Mouse (Mus musculus): ENCODE measurements around the gene H2-Ab1. TPM values are rescaled to one million over a fixed set of nuclear protein-coding genes. Genes with fewer than 3 reads are reported as not detected.

H2-Ab1 gene
- polyA plus RNA-seq, 1 experiment from 2014 or later: 11.1 TPM

Other genes starting within 250 kb of the H2-Ab1 start
- 13.8 and 15.3 TPM in 2 replicates for gene Ring1, start 233.0 kb upstream of the H2-Ab1 start, polyA plus RNA-seq (2016; fragmentation: Nextera tagmentation; extraction: Ambion mirVana)
- 120 and 128 TPM in 2 replicates for gene H2-Ke6, start 229.6 kb upstream of the H2-Ab1 start, polyA plus RNA-seq (2016; fragmentation: Nextera tagmentation; extraction: Ambion mirVana)
- gene Slc39a7, start 226.0 kb upstream of the H2-Ab1 start, polyA plus RNA-seq (2016; fragmentation: Nextera tagmentation; extraction: Ambion mirVana): 221 and 227 TPM in 2 replicates
- gene Rxrb, start 225.9 kb upstream of the H2-Ab1 start, polyA plus RNA-seq (2016; fragmentation: Nextera tagmentation; extraction: Ambion mirVana): 54.0 and 56.9 TPM in 2 replicates
- gene Col11a2, start 218.3 kb upstream of the H2-Ab1 start, polyA plus RNA-seq (2016; fragmentation: Nextera tagmentation; extraction: Ambion mirVana): 0.92 and 1.1 TPM in 2 replicates
- gene H2-Oa, start 165.3 kb upstream of the H2-Ab1 start, polyA plus RNA-seq (2016; fragmentation: Nextera tagmentation; extraction: Ambion mirVana): 0.37 and 0.50 TPM in 2 replicates
- gene H2-DMa, start 138.1 kb upstream of the H2-Ab1 start, polyA plus RNA-seq (2016; fragmentation: Nextera tagmentation; extraction: Ambion mirVana): 6.4 and 9.5 TPM in 2 replicates
- 126 and 137 TPM in 2 replicates for gene Brd2, start 135.1 kb upstream of the H2-Ab1 start, polyA plus RNA-seq (2016; fragmentation: Nextera tagmentation; extraction: Ambion mirVana)
- 0.12 TPM in 1 of 2 replicates, not detected in the other for gene H2-DMb2, start 114.4 kb upstream of the H2-Ab1 start, polyA plus RNA-seq (2016; fragmentation: Nextera tagmentation; extraction: Ambion mirVana)
- gene H2-DMb1, start 104.6 kb upstream of the H2-Ab1 start, polyA plus RNA-seq (2016; fragmentation: Nextera tagmentation; extraction: Ambion mirVana): 0.39 TPM in 1 of 2 replicates, not detected in the other
- 0.93 and 1.3 TPM in 2 replicates for gene Tap1, start 70.1 kb upstream of the H2-Ab1 start, polyA plus RNA-seq (2016; fragmentation: Nextera tagmentation; extraction: Ambion mirVana)
- 0.49 and 0.52 TPM in 2 replicates for gene Psmb9, start 69.9 kb upstream of the H2-Ab1 start, polyA plus RNA-seq (2016; fragmentation: Nextera tagmentation; extraction: Ambion mirVana)
- 1.4 and 3.0 TPM in 2 replicates for gene Psmb8, start 60.0 kb upstream of the H2-Ab1 start, polyA plus RNA-seq (2016; fragmentation: Nextera tagmentation; extraction: Ambion mirVana)
- gene Tap2, start 54.2 kb upstream of the H2-Ab1 start, polyA plus RNA-seq (2016; fragmentation: Nextera tagmentation; extraction: Ambion mirVana): 0.53 and 0.63 TPM in 2 replicates
- gene H2-Ob, start 18.8 kb upstream of the H2-Ab1 start, polyA plus RNA-seq (2016; fragmentation: Nextera tagmentation; extraction: Ambion mirVana): not detected in 2 replicates
- not detected in 2 replicates for gene H2-Aa, start 30.1 kb downstream of the H2-Ab1 start, polyA plus RNA-seq (2016; fragmentation: Nextera tagmentation; extraction: Ambion mirVana)
- gene H2-Eb1, start 48.2 kb downstream of the H2-Ab1 start, polyA plus RNA-seq (2016; fragmentation: Nextera tagmentation; extraction: Ambion mirVana): 1.5 and 2.0 TPM in 2 replicates
- gene H2-Eb2, start 68.0 kb downstream of the H2-Ab1 start, polyA plus RNA-seq (2016; fragmentation: Nextera tagmentation; extraction: Ambion mirVana): not detected in 2 replicates
- gene Btnl2, start 97.1 kb downstream of the H2-Ab1 start, polyA plus RNA-seq (2016; fragmentation: Nextera tagmentation; extraction: Ambion mirVana): 0.04 TPM in 1 of 2 replicates, not detected in the other
- gene Btnl1, start 119.4 kb downstream of the H2-Ab1 start, polyA plus RNA-seq (2016; fragmentation: Nextera tagmentation; extraction: Ambion mirVana): not detected in 2 replicates
- 1.8 and 3.1 TPM in 2 replicates for gene BC051142, start 141.1 kb downstream of the H2-Ab1 start, polyA plus RNA-seq (2016; fragmentation: Nextera tagmentation; extraction: Ambion mirVana)
- gene Btnl4, start 219.6 kb downstream of the H2-Ab1 start, polyA plus RNA-seq (2016; fragmentation: Nextera tagmentation; extraction: Ambion mirVana): not detected in 2 replicates